Mouse (Mus musculus) limb, embryonic 14.5 days (tissue): ENCODE data around the gene Tnnc1. TPM values are rescaled to one million over a fixed set of nuclear protein-coding genes. Genes with fewer than 3 reads are reported as not detected.

Source experiments
- ATAC-seq: fragments of 200-750 bp; cut with Nextera tagmentation; 2 replicates; pipeline ENCODE4 v1.8.0; 2017; ENCODE audit warnings: low read depth, moderate number of reproducible peaks, moderate TSS enrichment; ENCODE audit not compliant: low FRiP score
- DNase-seq: peaks from one replicate; pipeline ENCODE4 v3.0.0-alpha.2; 2015; ENCODE audit warnings: low spot score
- H3K27ac ChIP-seq: fragments of 300-500 bp; sonication (generic); replicated peaks from 2 replicates; pipeline ENCODE4 v1.5.1; 2014; ENCODE audit warnings: low read depth, mild to moderate bottlenecking, low read length, moderate library complexity, mixed read lengths
- H3K27me3 ChIP-seq: fragments of 300-500 bp; sonication (generic); 2 replicates; pipeline ENCODE4 v1.6.1; 2014; ENCODE audit warnings: low read length, mixed read lengths; ENCODE audit not compliant: control insufficient read depth, insufficient read depth
- H3K36me3 ChIP-seq: fragments of 300-500 bp; sonication (generic); 2 replicates; pipeline ENCODE4 v1.6.1; 2014; ENCODE audit warnings: mild to moderate bottlenecking, low read length, moderate library complexity, mixed read lengths; ENCODE audit not compliant: control insufficient read depth, insufficient read depth
- H3K4me1 ChIP-seq: fragments of 300-500 bp; sonication (generic); 2 replicates; pipeline ENCODE4 v1.6.1; 2014; ENCODE audit warnings: antibody characterized with exemption, low read length, mixed read lengths; ENCODE audit not compliant: control insufficient read depth, insufficient read depth
- H3K4me2 ChIP-seq: fragments of 300-500 bp; sonication (generic); replicated peaks from 2 replicates; pipeline ENCODE4 v1.6.1; 2014; ENCODE audit warnings: low read depth, mild to moderate bottlenecking, low read length, moderate library complexity; ENCODE audit not compliant: severe bottlenecking
- H3K4me3 ChIP-seq: fragments of 300-500 bp; sonication (generic); replicated peaks from 2 replicates; pipeline ENCODE4 v1.5.1; 2014; ENCODE audit warnings: low read length
- H3K9ac ChIP-seq: fragments of 300-500 bp; sonication (generic); 2 replicates; pipeline ENCODE4 v1.6.1; 2014; ENCODE audit warnings: mild to moderate bottlenecking, low read depth, low read length, moderate library complexity; ENCODE audit not compliant: severe bottlenecking
- H3K9me3 ChIP-seq: fragments of 300-500 bp; sonication (generic); 2 replicates; pipeline ENCODE4 v1.6.1; 2016; ENCODE audit warnings: low read length; ENCODE audit not compliant: control insufficient read depth
- POLR2A ChIP-seq: fragments of 200-500 bp; IDR thresholded peaks from 2 replicates; pipeline ENCODE4 v1.8.0; 2012; ENCODE audit warnings: inconsistent platforms, mild to moderate bottlenecking, moderate library complexity, borderline replicate concordance; ENCODE audit not compliant: insufficient read depth, insufficient read length; ENCODE audit errors: extremely low read depth
- WGBS: fragments of 180-500 bp; shearing (Covaris S2); extraction: QIAGEN DNeasy Blood & Tissue Kit; methylation state at CpG from one replicate; pipeline ENCODE4 v1.1.7; 2014; 5-methylcytosine and 5-hydroxymethylcytosine counted together
- polyA plus RNA-seq, 2 experiments: library from polyadenylated mRNA; depleted of rRNA in 1 of 2; stranded (reverse) in 1 of 2; unstranded in 1 of 2; fragments of >200 nt; fragmentation: Nextera tagmentation in 1 of 2; extraction: Ambion mirVana in 1 of 2; gene quantifications; 2 replicates each; pipeline versions ENCODE4 v1.2.1 to v1.2.3; 2012 to 2014

Gene Tnnc1
- polyA plus RNA-seq, 2 experiments = 458 to 483 TPM

GRCm38 (mm10) chr14:31205562-31206467 lies 2.3 kb upstream of the Tnnc1 start:
- ATAC-seq (peak; percentile 62), DNase-seq (peak; percentile 53)
- Histone ChIP-seq H3K4me1 (peaks cover 11% of the 10 kb centered on the region), H3K4me3 (peak overlapping the region; percentile 86), H3K27ac (peak overlapping the region; percentile 90), H3K9me3 (no peaks in the 10 kb centered on the region), H3K36me3 (peaks cover 42% of the 10 kb centered on the region), H3K4me2 (peak overlapping the region; percentile 64), H3K27me3 (no peaks in the 10 kb centered on the region), H3K9ac (peak overlapping the region; percentile 96)
- TF ChIP-seq POLR2A = 0 out of 2 replicates have a peak, but pooled peaks have one; percentile 13
- 2% methylated on average over 36 of the region's 39 CpGs for WGBS

DNA sequence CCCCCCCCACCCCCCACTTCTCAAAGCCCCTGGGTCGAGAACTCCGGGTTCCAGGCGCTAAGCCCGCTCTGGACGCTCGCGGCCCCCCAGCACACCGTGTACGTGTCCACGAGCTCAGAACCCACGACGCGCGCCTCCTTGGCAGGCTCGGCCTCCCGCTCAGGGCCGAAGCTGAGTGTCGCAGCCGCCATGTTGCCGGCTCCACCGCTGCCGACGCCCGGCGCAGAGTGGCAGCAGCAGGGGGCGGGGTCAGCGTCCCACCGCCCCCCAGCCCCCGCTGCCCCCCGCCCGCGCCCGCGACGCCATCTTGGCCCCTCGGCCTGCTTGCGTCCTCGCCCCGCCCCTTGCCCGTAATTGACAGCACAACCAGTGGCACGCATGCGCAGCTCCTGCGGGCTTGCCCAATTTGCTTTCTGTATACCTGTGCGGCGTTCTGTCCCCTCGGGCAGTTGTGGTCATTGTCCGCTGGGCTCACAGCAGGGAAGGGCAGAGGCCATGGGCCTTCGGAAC lies 1.6 kb upstream of the Tnnc1 start:
- Histone ChIP-seq H3K36me3 (peaks cover 35% of the 10 kb centered on the region), H3K9ac (peak overlapping the region; percentile 96), H3K27me3 (no peaks in the 10 kb centered on the region), H3K4me3 (peak overlapping the region; percentile 86), H3K4me1 (peaks cover 11% of the 10 kb centered on the region), H3K4me2 (peak overlapping the region; percentile 64), H3K27ac (peak overlapping the region; percentile 90), H3K9me3 (no peaks in the 10 kb centered on the region)
- WGBS = 0% methylated on average over 40 of the region's 48 CpGs
- TF ChIP-seq POLR2A = peak; percentile 92; the same call in 1 of the 2 replicates
- ATAC-seq (peak; percentile 64), DNase-seq (peak; percentile 95)

DNA sequence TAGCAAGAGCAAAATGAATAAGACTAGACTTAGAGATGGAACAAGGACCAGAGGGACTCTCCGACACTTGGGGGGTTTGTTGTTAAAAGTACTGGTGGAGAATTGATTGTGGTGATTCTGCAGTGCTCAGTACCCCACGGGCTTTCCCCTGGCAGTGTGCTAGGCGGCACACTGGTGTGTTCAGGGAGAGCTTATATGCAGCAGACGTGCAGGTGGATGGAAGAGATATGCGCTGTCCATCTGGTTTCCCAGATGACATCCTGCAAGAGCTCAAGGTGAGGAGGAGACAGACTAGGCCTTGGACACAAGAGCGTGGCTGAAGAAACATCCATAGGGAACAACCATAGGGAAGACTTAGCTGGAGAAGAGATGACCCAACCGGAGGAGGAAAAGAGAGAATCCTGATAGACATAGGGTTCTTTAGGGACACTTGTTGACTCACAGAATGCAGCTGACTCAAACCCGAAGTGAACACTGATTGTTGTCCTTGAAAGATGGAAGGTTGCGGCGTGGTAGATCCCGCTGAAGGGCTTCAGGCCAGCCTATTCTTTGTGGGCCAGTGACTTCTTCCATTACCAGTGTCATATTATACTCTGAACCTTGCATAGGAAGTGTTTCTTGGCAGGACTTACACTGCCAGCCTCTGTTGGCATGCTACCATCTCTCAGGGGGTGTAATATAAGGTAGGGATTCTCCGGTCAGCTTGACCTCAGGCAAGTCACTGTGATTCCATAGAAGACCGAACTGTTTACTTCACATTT lies 862 bp upstream of the Tnnc1 start:
- peak overlapping the region; percentile 64 for H3K4me2 ChIP-seq
- peak overlapping the region; percentile 96 for H3K9ac ChIP-seq
- 81% methylated on average over 13 of the region's 13 CpGs for WGBS
- DNase-seq (no peak), ATAC-seq (no peak)
- peaks cover 11% of the 10 kb centered on the region for H3K4me1 ChIP-seq
- peak overlapping the region; percentile 86 for H3K4me3 ChIP-seq
- no peak overlapping the region for H3K27ac ChIP-seq
- H3K9me3 ChIP-seq = no peaks in the 10 kb centered on the region
- peaks cover 27% of the 10 kb centered on the region for H3K36me3 ChIP-seq
- H3K27me3 ChIP-seq = no peaks in the 10 kb centered on the region
- no peak for TF ChIP-seq POLR2A

GRCm38 (mm10) chr14:31209133-31209557 lies 1.0 kb downstream of the Tnnc1 start:
- Histone ChIP-seq H3K9me3 (no peaks in the 10 kb centered on the region), H3K4me1 (peaks cover 16% of the 10 kb centered on the region), H3K27ac (no peak overlapping the region), H3K27me3 (no peaks in the 10 kb centered on the region), H3K9ac (0 out of 2 replicates have a peak overlapping the region, but pooled peaks have one; percentile 21), H3K4me2 (no peak overlapping the region), H3K36me3 (peaks cover 8% of the 10 kb centered on the region), H3K4me3 (no peak overlapping the region)
- TF ChIP-seq POLR2A = no peak
- DNase-seq = no peak
- ATAC-seq = peak; percentile 20; the same call in 1 of the 2 replicates
- WGBS = 55% methylated on average over 4 of the region's 4 CpGs

GRCm38 (mm10) chr14:31211854-31212253 lies 3.7 kb downstream of the Tnnc1 start:
- H3K9ac ChIP-seq = no peak overlapping the region
- no peak overlapping the region for H3K27ac ChIP-seq
- ATAC-seq (no peak), DNase-seq (no peak)
- WGBS = 88% methylated on average over 6 of the region's 6 CpGs
- no peak for TF ChIP-seq POLR2A
- no peak overlapping the region for H3K4me3 ChIP-seq
- no peak overlapping the region for H3K4me2 ChIP-seq
- no peaks in the 10 kb centered on the region for H3K27me3 ChIP-seq
- 0 out of 2 replicates have a peak, but pooled peaks cover 11% of the 10 kb centered on the region for H3K4me1 ChIP-seq
- H3K9me3 ChIP-seq = no peaks in the 10 kb centered on the region
- no peaks in the 10 kb centered on the region for H3K36me3 ChIP-seq
